Mouse (Mus musculus): ENCODE measurements around the gene Ush1c. TPM values are rescaled to one million over a fixed set of nuclear protein-coding genes. Genes with fewer than 3 reads are reported as not detected.

The Ush1c gene
- total and polyA plus RNA-seq, 3 experiments: not detected

DNA sequence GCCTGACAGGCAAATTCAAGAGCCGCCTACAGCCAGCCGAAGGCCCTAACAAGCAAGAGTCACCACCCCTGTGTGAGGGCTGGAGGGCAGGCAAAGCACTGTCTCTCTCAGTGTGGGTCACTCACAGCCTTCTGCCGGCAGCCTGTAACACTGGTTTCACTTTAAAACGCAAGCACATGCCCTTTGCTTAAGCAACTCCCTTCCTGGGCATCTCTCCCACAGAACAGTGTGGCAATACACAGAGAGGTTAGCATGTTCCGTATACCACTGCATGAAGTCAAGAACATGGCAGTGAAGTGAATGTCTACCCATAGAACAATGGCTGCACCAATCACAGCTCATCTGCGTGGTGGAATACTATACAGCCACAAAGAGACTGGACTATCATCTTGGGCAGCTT lies 69.9 kb downstream of the Ush1c start:
- Histone ChIP-seq H3K36me3 (ENCODE audit: control insufficient read depth in 1 of 2, insufficient read depth in 2 of 2, low read length in 2 of 2) (no peaks in the 10 kb centered on the region), H3K27me3 (ENCODE audit: control insufficient read depth in 1 of 2, insufficient read depth in 2 of 2, low read length in 2 of 2) (no peaks in the 10 kb centered on the region), H3K9ac (ENCODE audit: control insufficient read depth, low read depth, low read length, poor library complexity, severe bottlenecking) (no peak overlapping the region), H3K4me1 (ENCODE audit: control insufficient read depth in 1 of 2, insufficient read depth in 2 of 2, low read length in 2 of 2) (no peaks in the 10 kb centered on the region), H3K27ac (ENCODE audit: control insufficient read depth, low read depth, low read length) (no peak overlapping the region), H3K79me2 (ENCODE audit: control insufficient read depth, insufficient read depth, low read length, poor library complexity) (no peaks in the 10 kb centered on the region), H3K4me3 (ENCODE audit: control insufficient read depth in 1 of 2, insufficient read depth in 1 of 2, low read depth in 2 of 2, low read length in 2 of 2) (no peak overlapping the region), H3K9me3 (replicated peaks; ENCODE audit: insufficient read depth, low read length) (no peaks in the 10 kb centered on the region)
- no peak for DNase-seq (ENCODE audit: low read depth, low spot score)
- no peak for TF ChIP-seq NELFE (IDR thresholded peaks at IDR 0.05; ENCODE audit: low read depth, low read length)
- TF ChIP-seq SMC3 (IDR thresholded peaks at IDR 0.05; ENCODE audit: low read depth, low read length): no peak
- no peak for TF ChIP-seq GABPA (IDR thresholded peaks at IDR 0.05; ENCODE audit: low read depth, low read length)
- TF ChIP-seq TBP (IDR thresholded peaks at IDR 0.05; ENCODE audit: low read depth, low read length): no peak
- no peak for TF ChIP-seq MXI1 (IDR thresholded peaks at IDR 0.05; ENCODE audit: low read depth, low read length)
- TF ChIP-seq TAL1 (IDR thresholded peaks at IDR 0.05; ENCODE audit: low read length): no peak
- no peak for TF ChIP-seq POLR2A (IDR thresholded peaks at IDR 0.05; ENCODE audit: control insufficient read depth in 1 of 2, insufficient read depth in 1 of 2, low read depth in 1 of 2, low read length in 2 of 2, poor library complexity in 1 of 2)

DNA sequence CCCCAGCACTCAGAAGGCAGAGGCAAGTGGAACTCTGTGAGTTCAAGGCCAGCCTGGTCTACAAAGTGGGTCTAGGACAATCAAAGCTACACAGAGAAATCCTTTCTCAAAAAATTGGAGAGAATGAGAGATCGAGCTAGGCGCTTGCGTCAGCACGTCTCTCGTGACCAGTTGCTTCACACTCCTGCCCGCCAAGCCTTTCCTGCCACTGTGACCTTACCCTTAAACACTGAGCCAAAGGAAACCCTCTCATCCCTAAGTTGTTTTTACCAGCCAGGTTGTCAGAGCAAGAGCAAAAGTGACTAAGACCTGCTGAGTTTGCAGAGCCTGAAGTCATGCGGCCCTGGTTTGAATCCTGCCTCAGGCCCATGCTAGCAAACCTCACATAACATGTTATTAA lies 70.4 kb downstream of the Ush1c start:
- Histone ChIP-seq H3K4me3 (ENCODE audit: control insufficient read depth in 1 of 2, insufficient read depth in 1 of 2, low read depth in 2 of 2, low read length in 2 of 2) (no peak overlapping the region), H3K9me3 (replicated peaks; ENCODE audit: insufficient read depth, low read length) (no peaks in the 10 kb centered on the region), H3K9ac (ENCODE audit: control insufficient read depth, low read depth, low read length, poor library complexity, severe bottlenecking) (no peak overlapping the region), H3K27ac (ENCODE audit: control insufficient read depth, low read depth, low read length) (no peak overlapping the region), H3K79me2 (ENCODE audit: control insufficient read depth, insufficient read depth, low read length, poor library complexity) (no peaks in the 10 kb centered on the region), H3K27me3 (ENCODE audit: control insufficient read depth in 1 of 2, insufficient read depth in 2 of 2, low read length in 2 of 2) (no peaks in the 10 kb centered on the region), H3K36me3 (ENCODE audit: control insufficient read depth in 1 of 2, insufficient read depth in 2 of 2, low read length in 2 of 2) (no peaks in the 10 kb centered on the region), H3K4me1 (ENCODE audit: control insufficient read depth in 1 of 2, insufficient read depth in 2 of 2, low read length in 2 of 2) (no peaks in the 10 kb centered on the region)
- DNase-seq (ENCODE audit: low read depth, low spot score): no peak
- no peak for TF ChIP-seq ELF1 (IDR thresholded peaks at IDR 0.05; ENCODE audit: low read depth, low read length)
- TF ChIP-seq EP300 (IDR thresholded peaks at IDR 0.05; ENCODE audit: low read depth in 1 of 2, low read length in 2 of 2): no peak
- no peak for TF ChIP-seq SMC3 (IDR thresholded peaks at IDR 0.05; ENCODE audit: low read depth, low read length)
- no peak for TF ChIP-seq POLR2A (IDR thresholded peaks at IDR 0.05; ENCODE audit: control insufficient read depth in 1 of 2, insufficient read depth in 1 of 2, low read depth in 1 of 2, low read length in 2 of 2, poor library complexity in 1 of 2)
- no peak for TF ChIP-seq JUND (IDR thresholded peaks at IDR 0.05; ENCODE audit: low read depth, low read length)
- TF ChIP-seq MXI1 (IDR thresholded peaks at IDR 0.05; ENCODE audit: low read depth, low read length): no peak
- no peak for TF ChIP-seq E2F4 (IDR thresholded peaks at IDR 0.05; ENCODE audit: borderline replicate concordance, low read depth, low read length)
- TF ChIP-seq MYC (IDR thresholded peaks at IDR 0.05; ENCODE audit: low read depth, low read length): no peak
- no peak for TF ChIP-seq ZNF384 (IDR thresholded peaks at IDR 0.05; ENCODE audit: low read depth, low read length)
- no peak for TF ChIP-seq ETS1 (IDR thresholded peaks at IDR 0.05; ENCODE audit: low read depth, low read length)
- no peak for TF ChIP-seq RAD21 (IDR thresholded peaks at IDR 0.05; ENCODE audit: low read depth, low read length)
- TF ChIP-seq ZMIZ1 (IDR thresholded peaks at IDR 0.05; ENCODE audit: low read depth, low read length): no peak
- no peak for TF ChIP-seq MYB (IDR thresholded peaks at IDR 0.05; ENCODE audit: low read depth, low read length)
- TF ChIP-seq ZKSCAN1 (IDR thresholded peaks at IDR 0.05; ENCODE audit: low read depth, low read length): no peak
- TF ChIP-seq NELFE (IDR thresholded peaks at IDR 0.05; ENCODE audit: low read depth, low read length): no peak
- no peak for TF ChIP-seq MAZ (IDR thresholded peaks at IDR 0.05; ENCODE audit: low read depth, low read length)
- TF ChIP-seq KAT2A (conservative IDR thresholded peaks at IDR 0.05; ENCODE audit: low read depth, low read length): no peak
- no peak for TF ChIP-seq CTCF (IDR thresholded peaks at IDR 0.05 in 2 of 3, conservative IDR thresholded peaks at IDR 0.05 in 1 of 3; ENCODE audit: control insufficient read depth in 1 of 3, insufficient read depth in 1 of 3, low read depth in 2 of 3, low read length in 3 of 3, poor library complexity in 1 of 3, severe bottlenecking in 1 of 3)
- no peak for TF ChIP-seq SIN3A (IDR thresholded peaks at IDR 0.05; ENCODE audit: low read length)
- no peak for TF ChIP-seq MAFK (IDR thresholded peaks at IDR 0.05; ENCODE audit: borderline replicate concordance, low read depth, low read length)
